ENCODE assay signal across 8 mouse cellular contexts in genomic region chr17:6655087-6655511, GRCm38 (mm10). TPM values are rescaled to one million over a fixed set of nuclear protein-coding genes. Genes with fewer than 3 reads are reported as not detected.
DNase-seq lines count a peak whose midpoint lies in the region; ATAC-seq and TF ChIP-seq lines count a peak whose summit lies in the region.
"Not testable (repeated sequence)": the region's sequence is repeated elsewhere in the genome, so short reads cannot be mapped to it uniquely, and the experiment has no call there.

No protein-coding gene starts in this region.

- H3K27me3 ChIP-seq in embryonic facial prominence, embryonic 10.5 days (replicated peaks; ENCODE audit: low read depth, poor library complexity, severe bottlenecking); heart, adult 2 months (ENCODE audit: control insufficient read depth, insufficient read depth, low read length); intestine, postnatal 0 days (replicated peaks; ENCODE audit: control insufficient read depth, insufficient read depth, low read length); limb, embryonic 13.5 days; midbrain, embryonic 12.5 days; small intestine, adult 2 months (ENCODE audit: control insufficient read depth, insufficient read depth, low read length): not testable (repeated sequence)

- H3K79me2 ChIP-seq in heart, adult 2 months (replicated peaks; ENCODE audit: control insufficient read depth, insufficient read depth, low read length), result not testable (repeated sequence)

- not testable (repeated sequence) for TF ChIP-seq POLR2A in heart, adult 2 months (IDR thresholded peaks at IDR 0.05; ENCODE audit: insufficient read depth, low read depth, low read length); small intestine, adult 2 months (IDR thresholded peaks at IDR 0.05; ENCODE audit: low read depth, low read length)

- TF ChIP-seq CTCF in heart, adult 2 months (IDR thresholded peaks at IDR 0.05); intestine, postnatal 0 days (IDR thresholded peaks at IDR 0.05; ENCODE audit: low read depth); small intestine, adult 2 months (IDR thresholded peaks at IDR 0.05; ENCODE audit: extremely low read depth, insufficient read length, insufficient replicate concordance, low read depth, low read length): not testable (repeated sequence)

- peak overlapping the region; percentile 70 for H3K4me2 ChIP-seq in intestine, postnatal 0 days (replicated peaks; ENCODE audit: low read depth)
- H3K4me2 ChIP-seq in limb, embryonic 13.5 days (replicated peaks), result peak overlapping the region; percentile 56
- peak overlapping the region; percentile 43 for H3K4me2 ChIP-seq in midbrain, embryonic 12.5 days (replicated peaks)

- peak; percentile 71 for ATAC-seq in intestine, postnatal 0 days
- ATAC-seq in limb, embryonic 13.5 days (ENCODE audit: low FRiP score, low read depth), result peak; percentile 87
- peak; percentile 90 for ATAC-seq in midbrain, embryonic 12.5 days (ENCODE audit: low FRiP score, low read depth)

- peak; percentile 80 for DNase-seq in 3T3-L1 (ENCODE audit: low read depth, low spot score)
- peak; percentile 59 for DNase-seq in adrenal gland, postnatal 25 days
- DNase-seq in embryonic facial prominence, embryonic 10.5 days (ENCODE audit: low spot score), result peak; percentile 89
- DNase-seq in heart, adult 2 months, result peak; percentile 76 to 79

- H3K9me3 ChIP-seq in embryonic facial prominence, embryonic 10.5 days; intestine, postnatal 0 days (ENCODE audit: control insufficient read depth); limb, embryonic 13.5 days; midbrain, embryonic 12.5 days: not testable (repeated sequence)

- peak overlapping the region; percentile 62 for H3K4me3 ChIP-seq in embryonic facial prominence, embryonic 10.5 days
- H3K4me3 ChIP-seq in heart, adult 2 months, result peak overlapping the region; percentile 56
- peak overlapping the region; percentile 45 for H3K4me3 ChIP-seq in intestine, postnatal 0 days (ENCODE audit: low read depth, low read length)
- peak overlapping the region; percentile 53 for H3K4me3 ChIP-seq in limb, embryonic 13.5 days
- H3K4me3 ChIP-seq in midbrain, embryonic 12.5 days, result peak overlapping the region; percentile 51
- peak overlapping the region; percentile 58 for H3K4me3 ChIP-seq in small intestine, adult 2 months (ENCODE audit: low read depth, low read length)

- under 1% methylated on average over 36 of the region's 36 CpGs for WGBS in embryonic facial prominence, embryonic 10.5 days
- 0% methylated on average over 36 of the region's 36 CpGs for WGBS in heart, adult 2 months
- under 1% methylated on average over 31 of the region's 36 CpGs for WGBS in intestine, postnatal 0 days
- WGBS in limb, embryonic 13.5 days, result under 1% methylated on average over 36 of the region's 36 CpGs
- WGBS in midbrain, embryonic 12.5 days, result under 1% methylated on average over 36 of the region's 36 CpGs
- under 1% methylated on average over 36 of the region's 36 CpGs for WGBS in small intestine, adult 2 months

- intact Hi-C loops in heart, adult 2 months (cut with DNase I), result not testable (repeated sequence)

- not testable (repeated sequence) for H3K36me3 ChIP-seq in embryonic facial prominence, embryonic 10.5 days (replicated peaks); heart, adult 2 months (ENCODE audit: control insufficient read depth, insufficient read depth, low read length); intestine, postnatal 0 days (ENCODE audit: control insufficient read depth, insufficient read depth); limb, embryonic 13.5 days; midbrain, embryonic 12.5 days; small intestine, adult 2 months (ENCODE audit: control insufficient read depth, insufficient read depth, low read length)

- H3K27ac ChIP-seq in embryonic facial prominence, embryonic 10.5 days (replicated peaks), result peak overlapping the region; percentile 84
- peak overlapping the region; percentile 64 for H3K27ac ChIP-seq in heart, adult 2 months
- H3K27ac ChIP-seq in intestine, postnatal 0 days (ENCODE audit: low read depth, low read length), result peak overlapping the region; percentile 62
- peak overlapping the region; percentile 81 for H3K27ac ChIP-seq in limb, embryonic 13.5 days
- peak overlapping the region; percentile 81 for H3K27ac ChIP-seq in midbrain, embryonic 12.5 days (replicated peaks)
- H3K27ac ChIP-seq in small intestine, adult 2 months (ENCODE audit: insufficient read depth, low read depth, low read length), result 0 out of 2 replicates have a peak overlapping the region, but pooled peaks have one; percentile 17

- H3K4me1 ChIP-seq in embryonic facial prominence, embryonic 10.5 days; heart, adult 2 months (ENCODE audit: control insufficient read depth, insufficient read depth, low read length); intestine, postnatal 0 days (replicated peaks; ENCODE audit: control insufficient read depth, insufficient read depth, low read length); limb, embryonic 13.5 days; midbrain, embryonic 12.5 days; small intestine, adult 2 months (ENCODE audit: control insufficient read depth, insufficient read depth, insufficient read length, low read length): not testable (repeated sequence)

- H3K9ac ChIP-seq in heart, adult 2 months (ENCODE audit: low read depth, low read length), result peak overlapping the region; percentile 59
- H3K9ac ChIP-seq in intestine, postnatal 0 days (ENCODE audit: low read depth, low read length), result peak overlapping the region; percentile 50
- peak overlapping the region; percentile 67 for H3K9ac ChIP-seq in limb, embryonic 13.5 days
- H3K9ac ChIP-seq in midbrain, embryonic 12.5 days (replicated peaks), result peak overlapping the region; percentile 55

- TF ChIP-seq EP300 in heart, adult 2 months (IDR thresholded peaks at IDR 0.05; ENCODE audit: insufficient read depth, low read depth, low read length), result not testable (repeated sequence)

RNA-seq across cellular contexts. Expression of gene Dynlt1f, which starts 0.6 kb away (rescaled TPM):
- 77.7 and 153 TPM in 2 replicates for total RNA-seq in adrenal gland, postnatal 25 days (2021)
- 307 and 328 TPM in 2 replicates for polyA plus RNA-seq in embryonic facial prominence, embryonic 10.5 days (2016; fragmentation: Nextera tagmentation; extraction: Ambion mirVana)
- total RNA-seq in heart, adult 2 months (2021), result 10 to 100 TPM; 37.0 to 46.9 TPM
- 22.0 and 30.1 TPM in 2 replicates for polyA plus RNA-seq in heart, adult 2 months (2012; rRNA removed)
- polyA plus RNA-seq in intestine, postnatal 0 days (2015; fragmentation: Nextera tagmentation; extraction: Ambion mirVana), result 234 and 240 TPM in 2 replicates
- polyA plus RNA-seq in limb, embryonic 13.5 days (2015; fragmentation: Nextera tagmentation; extraction: Ambion mirVana), result 255 and 264 TPM in 2 replicates
- 301 and 317 TPM in 2 replicates for polyA plus RNA-seq in midbrain, embryonic 12.5 days (2016; fragmentation: Nextera tagmentation; extraction: Ambion mirVana)
- polyA plus RNA-seq in small intestine, adult 2 months (2012; rRNA removed), result 30.9 and 50.3 TPM in 2 replicates

RNA-seq across cellular contexts. Expression of gene Sytl3, which starts 3.8 kb away (rescaled TPM):
- 0.24 TPM in 1 of 2 replicates, not detected in the other for total RNA-seq in adrenal gland, postnatal 25 days (2021)
- polyA plus RNA-seq in embryonic facial prominence, embryonic 10.5 days (2016; fragmentation: Nextera tagmentation; extraction: Ambion mirVana), result 0.10 TPM in 1 of 2 replicates, not detected in the other
- under 1 TPM; 0.16 to 0.34 TPM for total RNA-seq in heart, adult 2 months (2021)
- polyA plus RNA-seq in heart, adult 2 months (2012; rRNA removed), result 0.12 and 0.23 TPM in 2 replicates
- polyA plus RNA-seq in intestine, postnatal 0 days (2015; fragmentation: Nextera tagmentation; extraction: Ambion mirVana), result 10.7 and 11.0 TPM in 2 replicates
- polyA plus RNA-seq in limb, embryonic 13.5 days (2015; fragmentation: Nextera tagmentation; extraction: Ambion mirVana), result not detected in 2 replicates
- 0.12 TPM in 1 of 2 replicates, not detected in the other for polyA plus RNA-seq in midbrain, embryonic 12.5 days (2016; fragmentation: Nextera tagmentation; extraction: Ambion mirVana)
- polyA plus RNA-seq in small intestine, adult 2 months (2012; rRNA removed), result 2.5 and 6.4 TPM in 2 replicates

RNA-seq across cellular contexts. Expression of gene Dynlt1c, which starts 53.6 kb away (rescaled TPM):
- total RNA-seq in adrenal gland, postnatal 25 days (2021), result 14.6 and 21.0 TPM in 2 replicates
- polyA plus RNA-seq in embryonic facial prominence, embryonic 10.5 days (2016; fragmentation: Nextera tagmentation; extraction: Ambion mirVana), result 40.3 and 43.0 TPM in 2 replicates
- total RNA-seq in heart, adult 2 months (2021), result 1 to 10 TPM; 1.7 to 4.1 TPM
- polyA plus RNA-seq in heart, adult 2 months (2012; rRNA removed), result 7.4 and 9.5 TPM in 2 replicates
- 8.9 and 13.1 TPM in 2 replicates for polyA plus RNA-seq in intestine, postnatal 0 days (2015; fragmentation: Nextera tagmentation; extraction: Ambion mirVana)
- 58.3 and 62.3 TPM in 2 replicates for polyA plus RNA-seq in limb, embryonic 13.5 days (2015; fragmentation: Nextera tagmentation; extraction: Ambion mirVana)
- 56.1 and 69.7 TPM in 2 replicates for polyA plus RNA-seq in midbrain, embryonic 12.5 days (2016; fragmentation: Nextera tagmentation; extraction: Ambion mirVana)
- 2.5 and 6.7 TPM in 2 replicates for polyA plus RNA-seq in small intestine, adult 2 months (2012; rRNA removed)

Comparison
In these comparisons a context has a peak if more than half of its experiments do, and no peak if none do; other contexts are left out.
1. Peak in every context shown above with its lines: DNase-seq, ATAC-seq, H3K4me3 ChIP-seq and H3K27ac ChIP-seq.
2. H3K27ac ChIP-seq: peak in every context shown above with its lines; median percentile 84 in embryonic facial prominence, embryonic 10.5 days; 81 in limb, embryonic 13.5 days; 81 in midbrain, embryonic 12.5 days; 64 in heart, adult 2 months; 62 in intestine, postnatal 0 days; 17 in small intestine, adult 2 months.